Mouse (Mus musculus) embryo, embryonic 11.5 days (tissue): ENCODE measurements around the gene Bmpr1a.
"Not testable (repeated sequence)": the region's sequence is repeated elsewhere in the genome, so short reads cannot be mapped to it uniquely, and the experiment has no call there.

Experiments
- DNase-seq: peaks from one replicate; pipeline ENCODE4 v3.0.0-alpha.2; 2012; ENCODE audit warnings: low read depth, low spot score

The Bmpr1a gene

DNA sequence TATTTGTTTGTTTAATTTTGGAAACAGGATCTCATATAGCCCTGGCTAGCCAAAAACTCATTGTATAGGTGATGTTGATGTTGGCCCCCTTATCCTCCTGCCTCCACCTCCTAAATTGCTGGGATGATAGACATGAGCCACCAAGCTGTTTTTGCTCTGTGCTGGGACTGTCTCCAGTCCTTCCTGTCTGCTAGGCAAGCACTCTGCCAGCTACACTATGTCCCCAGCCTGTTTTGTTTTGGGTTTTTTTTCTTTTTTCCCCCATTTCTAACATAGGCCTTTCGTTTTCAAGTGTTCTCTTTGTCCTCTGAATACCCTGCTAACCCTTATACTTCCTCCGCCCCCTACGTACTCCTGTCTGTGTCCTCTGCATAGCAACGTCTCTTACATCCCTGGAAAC lies 109.8 kb downstream of the Bmpr1a start:
- DNase-seq = no peak

DNA sequence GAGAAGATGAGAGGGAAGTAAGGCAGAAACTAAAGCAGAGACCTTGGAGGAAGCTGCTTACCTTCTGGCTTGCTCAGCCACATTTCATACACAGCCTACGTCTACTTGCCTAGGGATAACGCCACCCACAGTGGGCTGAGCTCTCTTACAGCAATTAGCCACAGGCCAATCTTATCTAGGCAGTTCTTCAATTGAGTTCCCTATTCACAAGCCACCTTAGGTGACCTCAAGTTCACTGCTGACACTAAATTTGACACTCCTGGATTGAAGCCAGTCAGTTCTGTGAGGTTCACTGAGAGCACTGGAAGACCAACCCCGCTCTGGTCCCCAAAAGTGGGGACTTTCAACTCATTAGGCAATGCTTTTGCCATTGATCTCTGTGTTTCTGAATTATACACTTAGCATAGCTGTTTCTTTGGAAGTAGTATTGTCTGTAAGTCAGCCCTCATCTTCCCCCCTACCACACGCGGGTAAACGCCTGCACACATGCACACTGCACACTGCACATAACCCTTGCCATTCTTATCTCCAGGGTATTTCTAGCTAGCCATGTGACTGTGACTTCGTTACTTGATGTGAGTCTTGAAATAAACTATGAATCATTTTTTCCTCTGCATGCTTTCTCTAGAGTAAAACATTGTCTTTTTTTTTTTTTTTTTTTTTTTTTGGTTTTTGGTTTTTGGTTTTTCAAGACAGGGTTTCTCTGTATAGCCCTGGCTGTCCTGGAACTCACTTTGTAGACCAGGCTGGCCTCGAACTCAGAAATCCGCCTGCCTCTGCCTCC lies 120.0 kb downstream of the Bmpr1a start:
- DNase-seq = no peak

- DNase-seq = peak; percentile 34
These were observed 124.4 kb downstream of the Bmpr1a start for GRCm38 (mm10) chr14:34378560-34379331.

DNA sequence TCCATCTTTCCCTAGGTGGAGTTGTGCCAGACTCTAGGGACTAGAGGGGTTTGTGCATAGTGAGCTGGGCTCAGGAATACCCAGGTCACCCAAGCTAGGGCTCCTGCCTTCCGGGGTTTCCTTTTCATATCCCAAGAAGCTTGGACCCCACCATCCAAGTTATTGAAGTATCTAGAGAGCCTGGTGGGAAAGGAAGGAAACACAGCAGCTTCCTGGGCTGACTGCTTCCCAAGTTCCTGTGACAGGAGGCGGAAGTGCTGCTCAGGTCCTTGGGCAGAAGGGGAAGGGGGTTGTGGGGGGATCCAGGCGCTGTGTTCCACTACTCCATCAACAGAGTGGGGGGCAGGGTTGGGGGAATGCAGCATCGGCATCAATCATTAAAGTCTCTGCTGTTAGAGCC lies 126.0 kb downstream of the Bmpr1a start:
- DNase-seq = no peak

DNA sequence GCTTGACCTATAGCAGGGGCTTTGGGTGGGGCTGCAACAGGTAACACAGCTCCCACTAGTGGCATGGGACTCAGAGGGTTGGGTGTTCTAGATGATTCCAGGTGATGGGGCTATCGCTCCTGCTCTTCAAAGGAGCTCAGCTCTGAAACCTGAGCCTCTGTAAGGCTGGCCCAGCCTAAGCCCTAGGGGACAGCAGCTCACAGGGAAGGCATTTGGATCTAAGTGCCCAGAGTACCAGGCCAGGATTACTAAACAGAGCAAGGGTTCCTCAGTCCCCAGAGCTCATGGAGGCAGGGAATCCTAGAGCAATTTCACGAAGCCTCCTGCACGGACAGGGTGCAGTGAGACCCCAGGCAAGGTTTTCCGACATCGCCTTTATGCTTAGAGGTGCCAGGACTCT lies 127.2 kb downstream of the Bmpr1a start:
- DNase-seq = no peak

DNA sequence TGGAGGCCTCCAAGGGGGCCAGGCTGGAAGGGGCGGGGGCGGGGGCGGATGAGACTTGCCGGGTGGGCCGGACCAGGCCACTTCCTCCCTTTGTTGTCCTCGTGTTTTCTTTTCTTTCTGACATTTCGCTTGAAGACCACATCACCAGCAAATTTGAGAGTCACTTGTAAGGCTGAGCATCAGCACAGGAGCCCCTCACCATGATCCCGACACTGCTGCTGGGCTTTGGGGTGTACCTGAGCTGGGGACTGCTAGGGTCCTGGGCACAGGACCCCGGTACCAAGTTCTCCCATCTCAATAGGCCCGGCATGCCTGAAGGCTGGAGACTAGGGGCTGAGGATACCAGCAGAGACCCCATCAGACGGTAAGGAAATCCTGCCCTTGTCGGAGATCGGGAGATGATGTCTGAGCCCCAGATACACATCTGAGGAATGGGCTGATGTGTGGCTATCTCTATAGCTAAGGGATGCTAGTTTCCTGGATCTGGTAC lies 127.7 kb downstream of the Bmpr1a start, which contains the start of gene Mmrn2:
Mmrn2 (plus strand) TSS at position 51 of the 490 bp plus-strand sequence.
- no peak for DNase-seq

- no peak for DNase-seq
These were observed 128.6 kb downstream of the Bmpr1a start, which contains the start of gene Sncg for GRCm38 (mm10) chr14:34374577-34374976. Gene Sncg (minus strand): TSS chr14:34374789.

- DNase-seq = no peak
These were observed 129.6 kb downstream of the Bmpr1a start for GRCm38 (mm10) chr14:34373581-34373980.

DNA sequence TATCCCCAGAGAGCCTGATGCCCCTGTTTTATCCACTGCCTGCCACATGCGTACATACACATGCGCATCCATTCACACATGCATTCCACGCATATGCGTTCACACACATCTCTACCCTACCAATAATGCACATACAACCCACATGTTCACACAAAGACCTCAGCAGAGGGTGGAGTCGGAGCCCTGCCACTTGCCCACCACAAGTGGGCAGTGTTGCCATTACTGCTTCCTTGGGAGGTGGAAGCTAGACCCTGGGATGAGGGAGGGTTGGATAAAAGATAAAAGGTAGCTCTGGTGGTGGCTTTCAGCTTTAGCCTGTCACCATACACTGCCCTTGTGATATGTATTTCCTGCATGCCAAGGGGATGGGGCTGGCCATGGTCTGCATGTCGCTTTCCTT lies 130.5 kb downstream of the Bmpr1a start:
- DNase-seq = no peak

DNA sequence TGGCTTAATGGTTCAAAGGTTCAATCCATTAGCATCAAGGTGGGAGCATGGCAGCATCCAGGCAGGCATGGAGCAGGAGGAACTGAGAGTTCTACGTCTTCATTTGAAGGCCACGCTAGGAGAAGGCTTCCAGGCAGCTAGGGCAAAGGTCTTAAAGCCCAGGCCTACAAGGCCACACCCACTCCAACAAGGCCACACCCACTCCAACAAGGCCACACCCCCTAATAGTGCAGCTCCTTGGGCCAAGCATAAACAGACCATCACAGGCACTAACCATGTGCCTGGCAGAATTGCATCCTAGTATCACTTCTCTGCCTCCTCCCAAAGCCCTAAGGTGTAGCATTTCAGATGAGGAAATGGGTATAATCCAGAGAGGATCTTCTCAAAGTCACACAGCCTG lies 131.4 kb downstream of the Bmpr1a start:
- DNase-seq = no peak

DNA sequence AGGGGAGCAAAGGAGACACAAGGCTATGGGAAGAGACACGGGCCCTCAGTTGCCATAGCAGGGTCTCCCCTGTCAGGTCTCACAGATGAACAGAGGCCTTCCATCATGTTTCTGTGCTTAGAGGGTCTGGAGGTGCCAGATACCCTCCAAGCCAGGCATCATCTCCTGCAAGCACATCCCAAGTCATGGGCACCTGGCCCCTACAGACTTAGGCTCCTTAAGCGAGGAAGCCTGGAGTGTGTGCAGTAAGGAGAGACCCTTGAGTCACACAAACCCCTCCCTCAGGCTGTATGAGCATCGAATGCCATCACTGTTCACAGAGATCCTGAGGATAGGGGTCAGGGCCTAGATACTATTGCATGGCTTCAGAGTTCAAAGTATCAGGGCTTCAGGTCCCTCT lies 132.2 kb downstream of the Bmpr1a start:
- DNase-seq = no peak

DNA sequence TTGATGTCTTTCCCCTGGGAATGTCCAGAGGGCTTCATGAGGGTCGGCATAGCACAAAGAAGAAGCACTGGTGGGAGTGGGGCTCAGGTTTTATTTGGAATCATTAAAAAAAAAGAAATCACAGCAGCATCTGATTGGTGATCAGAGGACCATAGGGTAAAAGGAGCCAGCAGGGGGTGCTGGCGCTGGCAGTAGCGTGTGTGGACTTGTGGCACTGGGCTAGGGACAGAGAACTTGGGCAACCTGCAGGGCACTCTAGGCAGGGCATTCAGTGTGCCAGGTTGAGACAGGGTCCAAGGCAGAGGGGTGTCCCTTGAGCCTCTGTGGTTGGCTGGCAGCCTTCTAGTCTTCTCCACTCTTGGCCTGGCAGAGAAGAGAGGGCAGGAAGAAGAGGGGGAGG lies 132.9 kb downstream of the Bmpr1a start:
- DNase-seq = no peak

- DNase-seq = no peak
These were observed 138.0 kb downstream of the Bmpr1a start for GRCm38 (mm10) chr14:34365147-34365507.

DNA sequence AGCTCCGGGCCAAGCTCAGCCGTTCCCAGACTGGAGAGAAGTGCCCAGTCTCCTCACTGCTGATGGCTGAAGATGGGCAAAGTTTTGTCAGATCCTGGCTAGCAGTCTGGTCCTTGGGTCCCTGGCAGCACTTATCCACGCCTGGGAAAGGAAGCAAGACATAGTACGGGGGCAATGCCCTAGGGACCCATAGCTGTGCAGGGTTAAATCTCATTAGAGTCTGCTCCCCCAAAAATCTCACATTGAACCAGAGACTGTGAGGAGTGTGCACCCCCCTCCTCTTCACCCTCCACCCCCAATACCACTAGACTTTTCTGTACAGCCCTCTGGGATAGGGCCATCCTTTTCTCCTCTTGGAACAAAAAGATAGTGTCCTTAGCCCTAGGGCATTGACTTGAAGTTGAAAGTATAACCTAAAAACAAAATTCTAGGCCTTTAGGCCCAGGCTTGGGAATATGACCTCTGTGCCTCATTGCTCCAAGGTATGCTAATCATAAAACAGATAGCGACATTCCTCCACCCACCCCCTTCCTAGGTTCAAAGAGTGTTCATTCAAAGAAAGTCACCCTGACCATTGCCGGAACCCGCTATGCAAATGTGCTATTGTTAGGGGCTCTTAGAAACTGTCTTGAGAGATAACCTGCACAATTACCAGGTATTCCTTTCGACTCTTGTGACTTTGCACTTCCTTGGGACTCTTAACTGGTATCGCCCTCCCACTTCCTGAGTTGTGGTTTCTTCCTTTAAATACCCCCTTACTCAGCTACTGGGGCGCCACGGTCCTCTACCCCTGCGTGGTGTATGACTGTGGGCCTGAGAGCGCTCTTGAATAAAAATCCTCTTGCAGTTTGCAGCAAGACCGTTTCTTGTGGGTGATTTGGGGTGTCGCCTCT lies 138.6 kb downstream of the Bmpr1a start:
- DNase-seq = not testable (repeated sequence)

- no peak for DNase-seq
These were observed 139.5 kb downstream of the Bmpr1a start for GRCm38 (mm10) chr14:34363490-34364253.

DNA sequence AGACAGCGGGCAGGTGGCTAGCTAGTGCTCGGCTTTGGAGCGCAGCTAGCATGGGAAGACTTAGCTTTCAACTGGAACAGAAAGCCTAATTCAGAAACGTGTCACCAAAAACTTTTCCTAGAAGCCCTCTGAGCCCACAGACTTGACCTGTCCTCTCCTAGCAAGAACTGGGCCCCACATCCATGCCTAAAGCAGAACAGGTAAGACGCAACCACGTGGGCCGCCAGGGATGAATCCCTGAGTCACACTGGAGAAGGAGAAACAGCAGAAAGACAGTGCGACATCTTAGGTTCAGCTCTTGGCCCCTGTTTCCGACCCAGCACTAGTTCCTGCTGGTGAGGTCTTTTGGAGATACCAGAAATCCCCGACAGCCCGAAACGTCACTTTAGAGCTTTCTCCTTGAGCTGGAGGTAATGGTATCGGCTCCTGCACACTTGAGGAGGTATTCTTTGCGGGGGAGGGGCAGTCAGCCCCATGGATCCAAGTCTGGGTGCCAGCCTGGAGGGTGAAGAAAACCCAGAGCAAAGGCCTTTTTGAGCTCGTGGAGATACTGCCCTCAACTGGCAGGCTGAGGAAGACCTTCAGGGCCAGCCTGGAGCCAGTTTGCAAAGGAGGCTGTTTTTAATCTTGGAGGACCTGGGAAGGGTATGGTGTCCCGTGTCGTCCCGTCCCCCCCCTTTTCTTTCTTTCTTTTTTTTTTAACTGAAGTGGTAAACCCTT lies 140.3 kb downstream of the Bmpr1a start:
- DNase-seq = no peak

DNA sequence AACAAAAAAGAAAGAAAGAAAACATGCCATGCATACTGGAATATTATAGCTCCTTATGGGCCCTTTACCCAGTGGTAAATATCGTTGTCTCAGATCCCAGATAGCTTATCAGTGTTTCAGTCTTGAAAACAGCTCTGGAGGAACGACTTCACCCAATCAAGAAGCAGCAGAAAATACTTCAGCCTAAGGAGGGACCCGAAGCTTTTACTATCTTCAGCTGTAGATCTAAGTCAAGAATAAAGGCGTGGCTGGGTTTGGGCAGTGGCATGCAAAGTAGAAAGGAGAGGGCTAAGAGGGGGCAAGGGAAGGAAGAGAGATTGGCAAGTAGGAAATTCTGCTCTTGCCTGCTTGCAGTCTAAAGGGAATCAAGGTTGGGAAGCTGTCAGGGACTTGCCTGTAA lies 141.0 kb downstream of the Bmpr1a start:
- DNase-seq = no peak
